Mouse (Mus musculus) CH12.LX (cell line): ENCODE measurements around the gene Pex13.

Experiments
- CHD2 ChIP-seq: IDR thresholded peaks from 2 replicates; pipeline ENCODE4 v1.6.1; 2011; ENCODE audit warnings: low read length, improper control_type of control experiment
- CTCF ChIP-seq, 2 experiments: IDR thresholded peaks in 1 of 2; conservative IDR thresholded peaks in 1 of 2; 2 replicates each; pipeline ENCODE4 v1.5.1; 2011 to 2012; ENCODE audit warnings: low read depth in 2 of 2, low read length in 2 of 2, improper control_type of control experiment in 1 of 2, inconsistent platforms in 1 of 2, mild to moderate bottlenecking in 1 of 2, moderate library complexity in 1 of 2
- EP300 ChIP-seq: IDR thresholded peaks from 2 replicates; pipeline ENCODE4 v1.6.1; 2011; ENCODE audit warnings: low read length, improper control_type of control experiment
- GABPA ChIP-seq: IDR thresholded peaks from 2 replicates; pipeline ENCODE4 v1.6.1; 2012; ENCODE audit warnings: low read depth, low read length, improper control_type of control experiment, inconsistent platforms; ENCODE audit not compliant: insufficient replicate concordance
- MAX ChIP-seq: IDR thresholded peaks from 2 replicates; pipeline ENCODE4 v1.6.1; 2011; ENCODE audit warnings: low read length, improper control_type of control experiment
- MAZ ChIP-seq: IDR thresholded peaks from 2 replicates; pipeline ENCODE4 v1.6.1; 2012; ENCODE audit warnings: low read depth, mild to moderate bottlenecking, inconsistent platforms, low read length, improper control_type of control experiment, moderate library complexity
- NELFE ChIP-seq: IDR thresholded peaks from 2 replicates; pipeline ENCODE4 v1.6.1; 2011; ENCODE audit warnings: low read depth, low read length, improper control_type of control experiment
- NRF1 ChIP-seq: IDR thresholded peaks from 2 replicates; pipeline ENCODE4 v1.6.1; 2014; ENCODE audit warnings: low read depth, mild to moderate bottlenecking, inconsistent platforms, low read length, improper control_type of control experiment, moderate library complexity
- POLR2A ChIP-seq: IDR thresholded peaks from 2 replicates; pipeline ENCODE4 v1.6.1; 2011; ENCODE audit warnings: low read depth, mild to moderate bottlenecking, improper control_type of control experiment, low read length
- TCF12 ChIP-seq: IDR thresholded peaks from 2 replicates; pipeline ENCODE4 v1.6.1; 2014; ENCODE audit warnings: low read depth, mild to moderate bottlenecking, inconsistent platforms, low read length, improper control_type of control experiment

DNA sequence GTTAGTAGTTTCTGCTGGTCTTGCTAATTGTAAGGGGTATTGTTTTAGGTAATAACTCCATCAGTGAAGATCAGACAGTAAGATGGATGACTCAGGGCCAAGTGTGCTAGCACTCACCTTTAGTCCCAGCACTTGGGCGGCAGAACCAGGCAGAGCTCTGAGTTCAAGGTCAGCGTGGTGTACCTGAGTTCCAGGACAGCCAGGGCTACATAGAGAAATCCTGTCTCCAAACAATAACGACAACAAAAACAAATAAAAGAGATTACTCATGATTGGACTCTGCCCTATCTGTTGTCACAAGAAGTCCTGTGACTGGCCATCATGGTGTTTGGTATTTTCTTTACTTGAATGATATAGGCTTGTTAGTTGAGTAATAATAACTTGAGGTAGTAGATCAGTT, 36.1 kb upstream of the Pex13 start:
- no peak for TF ChIP-seq MAZ
- TF ChIP-seq CTCF (conservative IDR thresholded peaks at IDR 0.05 in 1 of 2, IDR thresholded peaks at IDR 0.05 in 1 of 2; ENCODE audit: low read depth in 2 of 2, low read length in 2 of 2) = no peak
- no peak for TF ChIP-seq NELFE
- no peak for TF ChIP-seq NRF1
- no peak for TF ChIP-seq CHD2
- no peak for TF ChIP-seq MAX
- TF ChIP-seq GABPA = no peak
- no peak for TF ChIP-seq TCF12
- TF ChIP-seq EP300 = no peak
- no peak for TF ChIP-seq POLR2A
